In the genomic region with DNA sequence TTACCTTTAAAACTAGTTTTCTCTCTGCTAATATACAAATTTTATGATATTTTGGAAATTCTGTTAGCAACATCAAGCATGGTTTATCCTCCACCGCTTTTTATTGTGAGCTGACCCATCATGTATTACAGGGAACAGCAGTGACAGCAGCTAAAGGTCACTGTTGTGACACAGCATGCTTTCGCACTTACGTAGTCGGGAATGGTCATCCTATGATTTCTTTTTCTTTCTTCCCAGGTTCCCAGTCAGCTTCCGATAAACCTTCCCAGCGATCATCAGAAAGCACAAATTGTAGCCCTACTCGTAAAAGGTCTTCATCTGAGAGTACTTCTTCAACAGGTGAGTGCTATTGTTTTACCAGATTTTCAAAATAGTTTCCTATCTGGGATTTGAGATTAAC, we compare ENCODE assay signal across 28 mouse cellular contexts.
"Had no signal": no experiment of that assay in that cellular context is flagged by ENCODE, and none has a peak within 500 bp of the region (broad histone marks: within the 10 kb centered on the region; RNA-seq: fewer than 3 reads in every experiment).

No protein-coding gene starts in this region.

- H3K27me3 ChIP-seq: heart, embryonic 13.5 days; heart, embryonic 15.5 days; hindbrain, embryonic 13.5 days; hindbrain, embryonic 15.5 days; kidney, embryonic 15.5 days; limb, embryonic 12.5 days; liver, embryonic 13.5 days; liver, embryonic 15.5 days had no signal

- ATAC-seq: hindbrain, postnatal 0 days; intestine, embryonic 16.5 days had no signal

- H3K4me1 ChIP-seq: heart, embryonic 13.5 days; heart, embryonic 15.5 days; hindbrain, embryonic 13.5 days; hindbrain, embryonic 15.5 days; kidney, embryonic 15.5 days; limb, embryonic 10.5 days; limb, embryonic 12.5 days; liver, embryonic 13.5 days; liver, embryonic 15.5 days had no signal

- DNase-seq: gastrocnemius, postnatal 14 days; gastrocnemius, postnatal 36 days; heart, adult 11 months; heart, adult 2 months; heart, postnatal 14 days; heart, postnatal 36 days; kidney, adult 11 months; kidney, adult 2 months; kidney, adult 9 months; kidney, postnatal 14 days; kidney, postnatal 4 days; liver; liver, embryonic 13.5 days had no signal

- H3K9me3 ChIP-seq: heart, embryonic 13.5 days; heart, embryonic 15.5 days; hindbrain, embryonic 13.5 days; hindbrain, embryonic 15.5 days; kidney, embryonic 15.5 days; limb, embryonic 10.5 days; limb, embryonic 12.5 days; liver, embryonic 13.5 days; liver, embryonic 15.5 days had no signal

- H3K27ac ChIP-seq: heart, adult 2 months; heart, embryonic 13.5 days; heart, embryonic 15.5 days; hindbrain, embryonic 13.5 days; hindbrain, embryonic 15.5 days; hindbrain, postnatal 0 days; kidney, embryonic 15.5 days; kidney, postnatal 0 days; layer of hippocampus, adult 2 months; left cerebral cortex, adult 2 months; limb, embryonic 10.5 days; limb, embryonic 12.5 days; liver, embryonic 13.5 days; liver, embryonic 15.5 days had no signal

- H3K4me3 ChIP-seq: heart, adult 2 months; heart, embryonic 13.5 days; heart, embryonic 15.5 days; hindbrain, embryonic 13.5 days; hindbrain, embryonic 15.5 days; kidney, embryonic 15.5 days; layer of hippocampus, adult 2 months; left cerebral cortex, adult 2 months; limb, embryonic 10.5 days; limb, embryonic 12.5 days; liver, embryonic 13.5 days; liver, embryonic 15.5 days had no signal

- H3K4me2 ChIP-seq: heart, embryonic 11.5 days; heart, embryonic 13.5 days; heart, embryonic 15.5 days; hindbrain, embryonic 13.5 days; hindbrain, embryonic 15.5 days; kidney, embryonic 15.5 days; limb, embryonic 12.5 days; liver, embryonic 11.5 days; liver, embryonic 13.5 days; liver, embryonic 15.5 days had no signal

- H3K9ac ChIP-seq: heart, embryonic 13.5 days; heart, embryonic 15.5 days; hindbrain, embryonic 13.5 days; hindbrain, embryonic 15.5 days; kidney, embryonic 15.5 days; limb, embryonic 12.5 days; liver, embryonic 13.5 days; liver, embryonic 15.5 days had no signal
